Mouse (Mus musculus) kidney, adult 2 months (tissue): ENCODE measurements around the gene Clpb.

Source experiments
- CTCF ChIP-seq: fragments of 200-500 bp; conservative IDR thresholded peaks from 2 replicates; pipeline ENCODE4 v1.5.1; 2011; ENCODE audit warnings: low read depth, mild to moderate bottlenecking, control low read depth, low read length, moderate library complexity, mixed read lengths; ENCODE audit not compliant: insufficient read depth, insufficient read length
- POLR2A ChIP-seq: fragments of 200-500 bp; IDR thresholded peaks from one replicate; pipeline ENCODE4 v1.6.1; 2011; ENCODE audit warnings: low read depth, low read length, control low read depth

GRCm38 (mm10) chr7:101739602-101740001 lies 76.2 kb downstream of the Clpb start:
- TF ChIP-seq CTCF (no peak), POLR2A (no peak)
